Mouse (Mus musculus) heart, embryonic 16.5 days (tissue): ENCODE results near the gene Mgat5b. TPM values are rescaled to one million over a fixed set of nuclear protein-coding genes. Genes with fewer than 3 reads are reported as not detected.
A peak's percentile ranks its signal among the peaks of the same experiment; 100 is the strongest.

ENCODE experiments used
- ATAC-seq: fragments of 200-750 bp; cut with Nextera tagmentation; replicated peaks from 2 replicates; pipeline ENCODE4 v1.8.0; 2017; ENCODE audit warnings: moderate number of reproducible peaks; ENCODE audit not compliant: insufficient read depth, low FRiP score; ENCODE audit errors: extremely low read depth
- H3K27ac ChIP-seq: fragments of 300-500 bp; sonication (generic); 2 replicates; pipeline ENCODE4 v1.5.1; 2014; ENCODE audit warnings: mild to moderate bottlenecking, low read length, control low read depth, moderate library complexity
- H3K27me3 ChIP-seq: fragments of 300-500 bp; sonication (generic); 2 replicates; pipeline ENCODE4 v1.6.1; 2014; ENCODE audit warnings: low read length, mixed read lengths; ENCODE audit not compliant: control insufficient read depth, insufficient read depth
- H3K36me3 ChIP-seq: fragments of 300-500 bp; sonication (generic); 2 replicates; pipeline ENCODE4 v1.6.1; 2014; ENCODE audit not compliant: control insufficient read depth, insufficient read depth
- H3K4me1 ChIP-seq: fragments of 300-500 bp; sonication (generic); 2 replicates; pipeline ENCODE4 v1.6.1; 2014; ENCODE audit warnings: low read length, mixed read lengths; ENCODE audit not compliant: control insufficient read depth, insufficient read depth
- H3K4me2 ChIP-seq: fragments of 300-500 bp; sonication (generic); 2 replicates; pipeline ENCODE4 v1.6.1; 2014; ENCODE audit warnings: low read depth, mild to moderate bottlenecking, control low read depth, low read length
- H3K4me3 ChIP-seq: fragments of 300-500 bp; sonication (generic); 2 replicates; pipeline ENCODE4 v1.5.1; 2014; ENCODE audit warnings: mild to moderate bottlenecking, control low read depth, low read length
- H3K9ac ChIP-seq: fragments of 300-500 bp; sonication (generic); 2 replicates; pipeline ENCODE4 v1.6.1; 2014; ENCODE audit warnings: low read length, control low read depth
- H3K9me3 ChIP-seq: fragments of 300-500 bp; sonication (generic); replicated peaks from 2 replicates; pipeline ENCODE4 v1.6.1; 2016; ENCODE audit warnings: low read length; ENCODE audit not compliant: control insufficient read depth
- WGBS: fragments of 180-500 bp; shearing (Covaris S2); extraction: QIAGEN DNeasy Blood & Tissue Kit; methylation state at CpG from one replicate; pipeline ENCODE4 v1.1.7; 2014; 5-methylcytosine and 5-hydroxymethylcytosine counted together
- polyA plus RNA-seq: library from polyadenylated mRNA; unstranded; fragments of >200 nt; fragmentation: Nextera tagmentation; extraction: Ambion mirVana; gene quantifications from 2 replicates; pipeline ENCODE4 v1.2.1, GENCODE M21; 2015

The Mgat5b gene
- 0.34 and 0.86 TPM in 2 replicates for polyA plus RNA-seq

GRCm38 (mm10) chr11:116918323-116919185 is at the start of gene Mgat5b:
Gene Mgat5b (plus strand): TSS chr11:116918863.
- H3K9me3 ChIP-seq, result no peaks in the 10 kb centered on the region
- peak within 1 kb of the TSS; percentile 99 for H3K4me2 ChIP-seq
- WGBS, result 3% methylated on average over 75 of the region's 90 CpGs
- peak within 1 kb of the TSS; percentile 68 for H3K9ac ChIP-seq
- ATAC-seq, result peak; percentile 80
- H3K27ac ChIP-seq, result no peak within 1 kb of the TSS
- H3K36me3 ChIP-seq, result no peaks in the 10 kb centered on the region
- H3K27me3 ChIP-seq, result peaks cover 63% of the 10 kb centered on the region
- peak within 1 kb of the TSS; percentile 61 for H3K4me3 ChIP-seq
- H3K4me1 ChIP-seq, result peaks cover 15% of the 10 kb centered on the region

DNA sequence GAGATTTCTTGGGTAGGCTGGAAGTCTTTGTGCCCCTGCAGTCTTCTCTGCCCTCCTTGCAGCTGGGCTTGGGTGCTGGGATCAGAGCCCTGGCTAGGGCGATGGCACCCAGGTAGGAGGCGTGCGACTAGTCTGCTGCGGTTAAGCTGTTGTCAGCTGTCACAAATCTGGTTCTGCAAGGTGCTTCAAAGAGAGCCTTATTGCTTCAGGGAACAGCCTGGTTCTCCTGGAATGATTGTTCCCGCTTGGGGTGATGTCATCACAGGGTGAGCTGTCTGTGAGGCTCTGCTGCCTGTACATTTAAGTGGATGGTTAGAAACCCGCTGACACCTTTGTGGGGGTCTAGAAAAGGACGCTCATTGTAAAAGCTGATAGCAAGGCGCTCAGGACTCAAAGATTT is 49.4 kb upstream of the Mgat5b start:
- no peak overlapping the region for H3K9ac ChIP-seq
- H3K27ac ChIP-seq, result no peak overlapping the region
- H3K9me3 ChIP-seq, result no peaks in the 10 kb centered on the region
- peaks cover 38% of the 10 kb centered on the region for H3K36me3 ChIP-seq
- WGBS, result 58% methylated on average over 8 of the region's 8 CpGs
- peaks cover 16% of the 10 kb centered on the region for H3K4me1 ChIP-seq
- no peaks in the 10 kb centered on the region for H3K27me3 ChIP-seq
- ATAC-seq, result no peak
- no peak overlapping the region for H3K4me3 ChIP-seq
- no peak overlapping the region for H3K4me2 ChIP-seq

DNA sequence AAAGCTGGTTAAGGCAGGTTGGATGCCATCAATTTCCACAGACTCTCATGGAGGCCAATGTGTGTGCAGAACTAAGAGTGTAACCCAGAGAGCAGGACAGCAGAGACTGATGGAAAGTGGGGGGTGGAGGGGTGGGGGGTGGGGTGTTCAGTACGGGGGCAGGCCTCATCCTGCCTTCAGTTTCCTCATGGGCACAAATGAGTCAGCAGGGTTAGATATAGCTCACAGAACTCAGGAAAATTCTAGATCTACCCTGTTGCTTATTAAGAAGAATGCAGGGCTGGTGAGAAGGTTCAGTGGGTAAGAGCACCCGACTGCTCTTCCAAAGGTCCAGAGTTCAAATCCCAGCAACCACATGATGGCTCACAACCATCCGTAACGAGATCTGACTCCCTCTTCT is 49.0 kb upstream of the Mgat5b start:
- 66% methylated on average over 4 of the region's 4 CpGs for WGBS
- Histone ChIP-seq H3K4me1 (peaks cover 12% of the 10 kb centered on the region), H3K36me3 (peaks cover 42% of the 10 kb centered on the region)

DNA sequence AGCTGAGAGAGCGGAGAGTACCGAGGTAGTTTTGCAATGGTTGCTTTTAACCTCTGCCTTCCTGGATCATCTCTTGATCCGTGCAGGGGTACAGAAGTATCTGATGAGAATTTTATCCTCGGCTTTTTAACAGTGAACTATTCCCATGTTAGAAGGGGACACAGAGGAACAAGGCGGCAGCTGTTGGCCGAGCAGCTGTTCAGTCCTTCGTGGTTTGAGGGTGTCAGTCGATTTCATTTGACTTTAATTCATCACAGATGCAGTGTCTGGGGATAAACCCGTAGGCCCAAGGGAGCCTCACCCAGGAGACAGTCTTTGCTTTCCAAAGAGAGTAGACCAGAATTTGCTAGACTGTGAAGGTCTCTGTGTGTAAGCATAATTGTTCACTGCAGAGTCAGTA is 47.1 kb upstream of the Mgat5b start:
- H3K27ac ChIP-seq, result no peak overlapping the region
- peaks cover 10% of the 10 kb centered on the region for H3K4me1 ChIP-seq
- H3K27me3 ChIP-seq, result no peaks in the 10 kb centered on the region
- no peak overlapping the region for H3K4me3 ChIP-seq
- H3K9me3 ChIP-seq, result no peaks in the 10 kb centered on the region
- ATAC-seq, result no peak
- no peak overlapping the region for H3K4me2 ChIP-seq
- 87% methylated on average over 9 of the region's 9 CpGs for WGBS
- no peak overlapping the region for H3K9ac ChIP-seq
- H3K36me3 ChIP-seq, result peaks cover 35% of the 10 kb centered on the region

More for the DNA sequence above, 49.0 kb upstream of the Mgat5b start:
- Histone ChIP-seq H3K4me2 (no peak overlapping the region), H3K9me3 (no peaks in the 10 kb centered on the region), H3K27ac (no peak overlapping the region), H3K9ac (no peak overlapping the region), H3K4me3 (no peak overlapping the region), H3K27me3 (no peaks in the 10 kb centered on the region)
- no peak for ATAC-seq

GRCm38 (mm10) chr11:116873987-116874386 is 44.7 kb upstream of the Mgat5b start:
- no peaks in the 10 kb centered on the region for H3K27me3 ChIP-seq
- ATAC-seq, result no peak
- 92% methylated on average over 20 of the region's 20 CpGs for WGBS
- H3K9ac ChIP-seq, result no peak overlapping the region
- no peak overlapping the region for H3K4me3 ChIP-seq
- no peak overlapping the region for H3K27ac ChIP-seq
- no peaks in the 10 kb centered on the region for H3K4me1 ChIP-seq
- peaks cover 32% of the 10 kb centered on the region for H3K36me3 ChIP-seq
- no peak overlapping the region for H3K4me2 ChIP-seq
- no peaks in the 10 kb centered on the region for H3K9me3 ChIP-seq

DNA sequence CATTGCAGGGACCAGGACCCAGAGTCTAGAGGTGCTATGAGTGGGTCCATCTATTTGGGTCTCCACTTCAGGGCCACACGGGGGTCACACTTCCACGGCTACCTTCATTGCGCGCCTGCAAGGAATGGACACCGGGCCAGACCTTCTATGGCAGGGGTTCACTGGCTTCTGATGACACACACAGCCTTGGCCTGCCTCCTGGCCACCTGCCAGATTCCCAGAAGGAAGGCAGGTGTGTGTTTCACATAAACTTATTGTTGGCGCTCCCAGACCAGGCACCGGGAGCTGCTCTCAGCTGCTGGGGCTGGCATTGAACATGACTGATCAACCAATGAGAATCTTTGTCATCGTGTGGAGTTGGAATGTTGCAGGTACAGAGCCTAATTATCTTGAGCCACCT is 40.2 kb upstream of the Mgat5b start:
- no peaks in the 10 kb centered on the region for H3K27me3 ChIP-seq
- ATAC-seq, result no peak
- H3K27ac ChIP-seq, result no peak overlapping the region
- H3K4me2 ChIP-seq, result no peak overlapping the region
- H3K36me3 ChIP-seq, result peaks cover 15% of the 10 kb centered on the region
- H3K9me3 ChIP-seq, result no peaks in the 10 kb centered on the region
- no peak overlapping the region for H3K4me3 ChIP-seq
- no peaks in the 10 kb centered on the region for H3K4me1 ChIP-seq
- no peak overlapping the region for H3K9ac ChIP-seq
- WGBS, result 90% methylated on average over 8 of the region's 8 CpGs

DNA sequence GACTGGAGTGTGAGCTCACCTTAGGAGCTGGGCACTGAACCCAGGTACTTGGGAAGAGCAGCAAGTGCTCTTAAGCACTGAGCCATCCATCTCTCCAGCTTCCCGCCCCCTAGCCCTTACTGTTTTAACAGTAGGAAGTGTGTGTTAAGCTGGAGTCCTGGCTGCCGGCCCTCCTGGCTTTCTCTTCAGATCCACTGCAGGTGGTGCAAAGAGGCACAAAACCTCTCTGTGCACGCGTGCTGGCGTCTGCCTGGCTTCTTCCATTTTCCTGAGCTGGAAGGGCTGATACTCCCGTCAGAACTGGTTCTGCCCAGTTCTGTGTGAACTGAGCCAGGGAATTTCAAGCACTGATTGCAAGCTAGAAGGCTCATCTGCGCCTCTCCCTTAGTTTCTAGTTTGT is 37.8 kb upstream of the Mgat5b start:
- 0 out of 2 replicates have a peak, but pooled peaks cover under 1% of the 10 kb centered on the region for H3K36me3 ChIP-seq
- 0 out of 2 replicates have a peak, but pooled peaks cover 4% of the 10 kb centered on the region for H3K4me1 ChIP-seq
- H3K9me3 ChIP-seq, result no peaks in the 10 kb centered on the region
- 60% methylated on average over 7 of the region's 7 CpGs for WGBS
- H3K9ac ChIP-seq, result no peak overlapping the region
- no peak overlapping the region for H3K27ac ChIP-seq
- no peak overlapping the region for H3K4me2 ChIP-seq
- no peak overlapping the region for H3K4me3 ChIP-seq
- H3K27me3 ChIP-seq, result no peaks in the 10 kb centered on the region
- no peak for ATAC-seq

- no peak for ATAC-seq
- 78% methylated on average over 5 of the region's 5 CpGs for WGBS
- H3K36me3 ChIP-seq, result no peaks in the 10 kb centered on the region
Measured at GRCm38 (mm10) chr11:116881440-116881839, 37.2 kb upstream of the Mgat5b start.

GRCm38 (mm10) chr11:116882446-116882845 is 36.2 kb upstream of the Mgat5b start:
- no peak for ATAC-seq
- no peaks in the 10 kb centered on the region for H3K9me3 ChIP-seq
- 0 out of 2 replicates have a peak, but pooled peaks cover 4% of the 10 kb centered on the region for H3K4me1 ChIP-seq
- H3K27ac ChIP-seq, result no peak overlapping the region
- no peak overlapping the region for H3K4me2 ChIP-seq
- 78% methylated on average over 10 of the region's 10 CpGs for WGBS
- H3K9ac ChIP-seq, result no peak overlapping the region
- no peaks in the 10 kb centered on the region for H3K27me3 ChIP-seq
- H3K36me3 ChIP-seq, result no peaks in the 10 kb centered on the region
- no peak overlapping the region for H3K4me3 ChIP-seq

More at GRCm38 (mm10) chr11:116881440-116881839, 37.2 kb upstream of the Mgat5b start:
- H3K27ac ChIP-seq, result no peak overlapping the region
- H3K27me3 ChIP-seq, result no peaks in the 10 kb centered on the region
- no peak overlapping the region for H3K4me2 ChIP-seq
- H3K4me3 ChIP-seq, result no peak overlapping the region
- H3K4me1 ChIP-seq, result 0 out of 2 replicates have a peak, but pooled peaks cover 4% of the 10 kb centered on the region
- H3K9me3 ChIP-seq, result no peaks in the 10 kb centered on the region
- H3K9ac ChIP-seq, result no peak overlapping the region
